Mouse (Mus musculus): ENCODE data around the gene Foxn3.

Foxn3 gene

GRCm38 (mm10) chr12:99415538-99415937, 147.8 kb downstream of the Foxn3 start:
- DNase-seq (ENCODE audit: low spot score in 2 of 2), result no peak

- no peak for DNase-seq (ENCODE audit: low spot score in 2 of 2)
Measured at GRCm38 (mm10) chr12:99412496-99412895, 150.9 kb downstream of the Foxn3 start.

GRCm38 (mm10) chr12:99412034-99412433, 151.3 kb downstream of the Foxn3 start:
- DNase-seq (ENCODE audit: low spot score in 2 of 2), result no peak

GRCm38 (mm10) chr12:99408651-99409050, 154.7 kb downstream of the Foxn3 start:
- no peak for DNase-seq (ENCODE audit: low spot score in 2 of 2)

- no peak for DNase-seq (ENCODE audit: low spot score in 2 of 2)
Measured at GRCm38 (mm10) chr12:99408089-99408488, 155.3 kb downstream of the Foxn3 start.

GRCm38 (mm10) chr12:99407318-99407716, 156.1 kb downstream of the Foxn3 start:
- DNase-seq (ENCODE audit: low spot score in 2 of 2), result peak; percentile 41 to 67

GRCm38 (mm10) chr12:99406697-99407317, 156.6 kb downstream of the Foxn3 start:
- peak; percentile 17 to 21 for DNase-seq (ENCODE audit: low spot score in 2 of 2)

GRCm38 (mm10) chr12:99406254-99406653, 157.1 kb downstream of the Foxn3 start:
- DNase-seq (ENCODE audit: low spot score in 2 of 2), result peak in 1 of 2 experiments; percentile 16

GRCm38 (mm10) chr12:99405401-99405800, 158.0 kb downstream of the Foxn3 start:
- DNase-seq (ENCODE audit: low spot score in 2 of 2), result no peak

GRCm38 (mm10) chr12:99403004-99403403, 160.4 kb downstream of the Foxn3 start:
- no peak for DNase-seq (ENCODE audit: low spot score in 2 of 2)

GRCm38 (mm10) chr12:99400907-99401306, 162.5 kb downstream of the Foxn3 start:
- no peak for DNase-seq (ENCODE audit: low spot score in 2 of 2)

- no peak for DNase-seq (ENCODE audit: low spot score in 2 of 2)
Measured at GRCm38 (mm10) chr12:99399575-99399974, 163.8 kb downstream of the Foxn3 start.

GRCm38 (mm10) chr12:99396461-99396860, 166.9 kb downstream of the Foxn3 start:
- no peak for DNase-seq (ENCODE audit: low spot score in 2 of 2)

- no peak for DNase-seq (ENCODE audit: low spot score in 2 of 2)
Measured at GRCm38 (mm10) chr12:99395082-99395481, 168.3 kb downstream of the Foxn3 start.

GRCm38 (mm10) chr12:99394676-99395075, 168.7 kb downstream of the Foxn3 start:
- DNase-seq (ENCODE audit: low spot score in 2 of 2), result no peak

- DNase-seq (ENCODE audit: low spot score in 2 of 2), result no peak
Measured at GRCm38 (mm10) chr12:99393867-99394630, 169.3 kb downstream of the Foxn3 start.

GRCm38 (mm10) chr12:99392944-99393866, 170.2 kb downstream of the Foxn3 start:
- DNase-seq (ENCODE audit: low spot score in 2 of 2), result peak; percentile 87 to 88

- DNase-seq (ENCODE audit: low spot score in 2 of 2), result peak; percentile 99 to 100
Measured at GRCm38 (mm10) chr12:99391942-99392880, 171.2 kb downstream of the Foxn3 start.

- no peak for DNase-seq (ENCODE audit: low spot score in 2 of 2)
Measured at GRCm38 (mm10) chr12:99390429-99390828, 173.0 kb downstream of the Foxn3 start.

- no peak for DNase-seq (ENCODE audit: low spot score in 2 of 2)
Measured at GRCm38 (mm10) chr12:99389244-99389643, 174.1 kb downstream of the Foxn3 start.

Data from heart, adult 9 months (tissue).